Mouse (Mus musculus): Measurements from ENCODE around the gene Gm9117. TPM values are rescaled to one million over a fixed set of nuclear protein-coding genes. Genes with fewer than 3 reads are reported as not detected.

The Gm9117 gene
- polyA plus RNA-seq (2017; shearing (Covaris generic)) = not detected

GRCm38 (mm10) chr3:93943443-93943842 lies at the start of gene Gm9117:
TSS of gene Gm9117 (minus strand) at chr3:93943543.

GRCm38 (mm10) chr3:93961214-93961613 lies 17.9 kb upstream of the Gm9117 start, which contains the start of gene Tdpoz5:
TSS of gene Tdpoz5 (minus strand) at chr3:93961314.

Other genes with a start within 250 kb of the Gm9117 start
- not detected for gene Gm5773, start 170.5 kb downstream of the Gm9117 start, polyA plus RNA-seq (2017; shearing (Covaris generic))
- not detected for gene Tdpoz4, start 147.1 kb downstream of the Gm9117 start, polyA plus RNA-seq (2017; shearing (Covaris generic))
- gene Tdpoz3, start 117.5 kb downstream of the Gm9117 start, polyA plus RNA-seq (2017; shearing (Covaris generic)) = not detected
- gene Tdpoz5, start 17.8 kb upstream of the Gm9117 start, polyA plus RNA-seq (2017; shearing (Covaris generic)) = not detected
- not detected for gene Gm9125, start 111.3 kb upstream of the Gm9117 start, polyA plus RNA-seq (2017; shearing (Covaris generic))
- gene Gm10697, start 129.1 kb upstream of the Gm9117 start, polyA plus RNA-seq (2017; shearing (Covaris generic)) = not detected
- 0.21 TPM for gene Gm10696, start 234.7 kb upstream of the Gm9117 start, polyA plus RNA-seq (2017; shearing (Covaris generic))